Mouse (Mus musculus) stomach, postnatal 0 days (tissue): Measurements from ENCODE around the gene Chka.

Experiments used
- CTCF ChIP-seq: IDR thresholded peaks from 2 replicates; pipeline ENCODE4 v1.5.1; 2016; ENCODE audit warnings: antibody characterized with exemption, low read depth, mild to moderate bottlenecking, moderate library complexity
- EP300 ChIP-seq: optimal IDR thresholded peaks from 2 replicates; pipeline ENCODE3; 2016; ENCODE audit warnings: antibody characterized with exemption

GRCm38 (mm10) chr19:3910206-3910605, 58.6 kb downstream of the Chka start:
- TF ChIP-seq CTCF: no peak
- no peak for TF ChIP-seq EP300
